Mouse (Mus musculus): Measurements from ENCODE around the gene Tnfrsf14.

GRCm38 (mm10) chr4:154885416-154885815 is 42.9 kb downstream of the Tnfrsf14 start:
- TF ChIP-seq CTCF (IDR thresholded peaks at IDR 0.05): no peak
- TF ChIP-seq EP300 (IDR thresholded peaks at IDR 0.05; ENCODE audit: insufficient read depth, low read depth, low read length): no peak
- TF ChIP-seq POLR2A (IDR thresholded peaks at IDR 0.05; ENCODE audit: insufficient read depth, low read depth, low read length): no peak
